7 mouse cellular contexts compared by ENCODE assay signal in genomic region chr8:70383287-70383686, GRCm38 (mm10). TPM values are rescaled to one million over a fixed set of nuclear protein-coding genes. Genes with fewer than 3 reads are reported as not detected.
DNase-seq lines count a peak whose midpoint lies in the region; ATAC-seq lines count a peak whose summit lies in the region.

No protein-coding gene starts in this region.

- H3K27me3 ChIP-seq in forebrain, embryonic 15.5 days, result peaks cover 10% of the 10 kb centered on the region
- H3K27me3 ChIP-seq in hindbrain, embryonic 13.5 days, result peaks cover 31% of the 10 kb centered on the region

- no peak overlapping the region for H3K9ac ChIP-seq in forebrain, embryonic 15.5 days (replicated peaks)
- no peak overlapping the region for H3K9ac ChIP-seq in hindbrain, embryonic 13.5 days

- H3K4me1 ChIP-seq in forebrain, embryonic 15.5 days, result no peaks in the 10 kb centered on the region
- no peaks in the 10 kb centered on the region for H3K4me1 ChIP-seq in hindbrain, embryonic 13.5 days (replicated peaks)

- H3K27ac ChIP-seq in forebrain, embryonic 15.5 days (replicated peaks), result no peak overlapping the region
- H3K27ac ChIP-seq in hindbrain, embryonic 13.5 days, result no peak overlapping the region

- H3K4me3 ChIP-seq in forebrain, embryonic 15.5 days, result no peak overlapping the region
- no peak overlapping the region for H3K4me3 ChIP-seq in hindbrain, embryonic 13.5 days

- peak; percentile 36; the same call in 1 of the 2 replicates for ATAC-seq in forebrain, embryonic 15.5 days (replicated peaks)
- peak; percentile 29; the same call in 1 of the 2 replicates for ATAC-seq in hindbrain, embryonic 13.5 days (ENCODE audit: low FRiP score)

- H3K4me2 ChIP-seq in forebrain, embryonic 15.5 days (replicated peaks), result no peak overlapping the region
- H3K4me2 ChIP-seq in hindbrain, embryonic 13.5 days, result no peak overlapping the region

- WGBS in forebrain, embryonic 15.5 days, result 50% methylated on average over 3 of the region's 3 CpGs
- WGBS in hindbrain, embryonic 13.5 days, result 54% methylated on average over 3 of the region's 3 CpGs

- peaks cover 22% of the 10 kb centered on the region for H3K36me3 ChIP-seq in forebrain, embryonic 15.5 days
- H3K36me3 ChIP-seq in hindbrain, embryonic 13.5 days, result peaks cover 42% of the 10 kb centered on the region

- DNase-seq in MN1 (ENCODE audit: low spot score), result peak; percentile 86
- DNase-seq in c-Kit-positive CD71-positive TER-119-positive erythroid progenitor cells, embryonic 14.5 days (ENCODE audit: low spot score), result peak; percentile 68
- peak; percentile 57 to 69 for DNase-seq in layer of hippocampus, postnatal 25 days (ENCODE audit: extremely low spot score in 1 of 2, low spot score in 1 of 2)
- peak; percentile 87 for DNase-seq in lung, postnatal 10 days
- peak; percentile 67 to 71 for DNase-seq in right cerebral cortex, adult 2 months (ENCODE audit: low spot score in 2 of 2)

- no peaks in the 10 kb centered on the region for H3K9me3 ChIP-seq in forebrain, embryonic 15.5 days
- no peaks in the 10 kb centered on the region for H3K9me3 ChIP-seq in hindbrain, embryonic 13.5 days

RNA-seq across cellular contexts. Expression of gene Comp, which starts 9.9 kb away (rescaled TPM):
- 0.14 TPM in 1 of 2 replicates, not detected in the other for polyA plus RNA-seq in forebrain, embryonic 15.5 days (2015; fragmentation: Nextera tagmentation; extraction: Ambion mirVana)
- polyA plus RNA-seq in hindbrain, embryonic 13.5 days (2015; fragmentation: Nextera tagmentation; extraction: Ambion mirVana), result 0.14 and 0.96 TPM in 2 replicates
- total RNA-seq in layer of hippocampus, postnatal 25 days (2021), result under 1 TPM; 0.32 to 0.47 TPM

RNA-seq across cellular contexts. Expression of gene Upf1, which starts 30.2 kb away (rescaled TPM):
- polyA plus RNA-seq in forebrain, embryonic 15.5 days (2015; fragmentation: Nextera tagmentation; extraction: Ambion mirVana), result 17.5 and 17.8 TPM in 2 replicates
- 14.4 and 15.9 TPM in 2 replicates for polyA plus RNA-seq in hindbrain, embryonic 13.5 days (2015; fragmentation: Nextera tagmentation; extraction: Ambion mirVana)
- 10 to 100 TPM; 61.8 to 66.1 TPM for total RNA-seq in layer of hippocampus, postnatal 25 days (2021)

RNA-seq across cellular contexts. Expression of gene Gdf1, which starts 53.7 kb away (rescaled TPM):
- 0.87 and 5.1 TPM in 2 replicates for polyA plus RNA-seq in forebrain, embryonic 15.5 days (2015; fragmentation: Nextera tagmentation; extraction: Ambion mirVana)
- 1.2 and 2.6 TPM in 2 replicates for polyA plus RNA-seq in hindbrain, embryonic 13.5 days (2015; fragmentation: Nextera tagmentation; extraction: Ambion mirVana)
- 10 to 100 TPM; 14.1 to 19.4 TPM for total RNA-seq in layer of hippocampus, postnatal 25 days (2021)

RNA-seq across cellular contexts. Expression of gene Crtc1, which starts 56.1 kb away (rescaled TPM):
- 41.0 and 42.2 TPM in 2 replicates for polyA plus RNA-seq in forebrain, embryonic 15.5 days (2015; fragmentation: Nextera tagmentation; extraction: Ambion mirVana)
- 35.6 and 37.6 TPM in 2 replicates for polyA plus RNA-seq in hindbrain, embryonic 13.5 days (2015; fragmentation: Nextera tagmentation; extraction: Ambion mirVana)
- total RNA-seq in layer of hippocampus, postnatal 25 days (2021), result 100 to 1,000 TPM; 166 to 172 TPM
